Mouse (Mus musculus): ENCODE measurements around the gene Olfr1428. TPM values are rescaled to one million over a fixed set of nuclear protein-coding genes. Genes with fewer than 3 reads are reported as not detected.
"Not testable (repeated sequence)": the region's sequence is repeated elsewhere in the genome, so short reads cannot be mapped to it uniquely, and the experiment has no call there.

Gene Olfr1428
- total RNA-seq (2021): not detected
- long read RNA-seq, experiment 1: 0 reads
- long read RNA-seq, experiment 2: 0 reads

GRCm38 (mm10) chr19:12115797-12116196 is at the start of gene Olfr1428:
Olfr1428 (minus strand) TSS chr19:12115897.
- DNase-seq: no peak

- DNase-seq: no peak
Observed at GRCm38 (mm10) chr19:12145452-12145851, 29.8 kb upstream of the Olfr1428 start.

- no peak for DNase-seq
Observed at GRCm38 (mm10) chr19:12143356-12143755, 27.7 kb upstream of the Olfr1428 start.

- peak in 1 of 2 experiments; percentile 27 for DNase-seq
Observed at GRCm38 (mm10) chr19:12134289-12134688, 18.6 kb upstream of the Olfr1428 start.

- DNase-seq: no peak
Observed at GRCm38 (mm10) chr19:12123103-12123502, 7.4 kb upstream of the Olfr1428 start, which contains the start of gene Olfr76. Olfr76 (minus strand) TSS chr19:12123203.

GRCm38 (mm10) chr19:12116464-12116863 is 767 bp upstream of the Olfr1428 start:
- no peak for DNase-seq

GRCm38 (mm10) chr19:12113807-12114206 is 1.9 kb downstream of the Olfr1428 start:
- no peak for DNase-seq

GRCm38 (mm10) chr19:12104541-12104940 is 11.2 kb downstream of the Olfr1428 start:
- DNase-seq: no peak

GRCm38 (mm10) chr19:12103234-12103633 is 12.5 kb downstream of the Olfr1428 start, which contains the start of gene Olfr1427:
Olfr1427 (minus strand) TSS chr19:12103334.
- DNase-seq: no peak

GRCm38 (mm10) chr19:12091913-12092312 is 23.8 kb downstream of the Olfr1428 start, which contains the start of gene Olfr1426:
Olfr1426 (minus strand) TSS chr19:12092013.
- no peak for DNase-seq

- not testable (repeated sequence) for DNase-seq
Observed at GRCm38 (mm10) chr19:12077631-12078030, 38.1 kb downstream of the Olfr1428 start, which contains the start of gene Olfr1425. Olfr1425 (minus strand) TSS chr19:12077731.

- DNase-seq: not testable (repeated sequence)
Observed at GRCm38 (mm10) chr19:12069546-12069945, 46.2 kb downstream of the Olfr1428 start.

- DNase-seq: not testable (repeated sequence)
Observed at GRCm38 (mm10) chr19:12067806-12068205, 47.9 kb downstream of the Olfr1428 start.

- DNase-seq: not testable (repeated sequence)
Observed at GRCm38 (mm10) chr19:12062582-12062981, 53.1 kb downstream of the Olfr1428 start, which contains the start of gene Olfr1424. Olfr1424 (minus strand) TSS chr19:12062682.

Other genes with a start within 250 kb of the Olfr1428 start
- gene Olfr1419, start 240.8 kb downstream of the Olfr1428 start, total RNA-seq (2021): not detected
- gene Olfr1420, start 229.3 kb downstream of the Olfr1428 start, total RNA-seq (2021): not detected
- gene Patl1, start 203.5 kb downstream of the Olfr1428 start, total RNA-seq (2021): 10 to 100 TPM; 25.0 to 28.2 TPM
- 100 to 1,000 TPM in 1 of 2 experiments, 10 to 100 TPM in 1; 81.5 to 117 TPM for gene Osbp, start 150.0 kb downstream of the Olfr1428 start, total RNA-seq (2021)
- not detected for gene Olfr1423, start 74.6 kb downstream of the Olfr1428 start, total RNA-seq (2021)
- gene Olfr1424, start 53.2 kb downstream of the Olfr1428 start, total RNA-seq (2021): not detected
- not detected for gene Olfr1425, start 38.2 kb downstream of the Olfr1428 start, total RNA-seq (2021)
- gene Olfr1426, start 23.9 kb downstream of the Olfr1428 start, total RNA-seq (2021): not detected
- not detected for gene Olfr1427, start 12.6 kb downstream of the Olfr1428 start, total RNA-seq (2021)
- gene Olfr76, start 7.3 kb upstream of the Olfr1428 start, total RNA-seq (2021): not detected
- not detected for gene Olfr1555-ps1, start 54.2 kb upstream of the Olfr1428 start, total RNA-seq (2021)
- gene Olfr1431, start 84.7 kb upstream of the Olfr1428 start, total RNA-seq (2021): not detected
- gene Olfr1432, start 116.7 kb upstream of the Olfr1428 start, total RNA-seq (2021): not detected
- gene Olfr262, start 125.8 kb upstream of the Olfr1428 start, total RNA-seq (2021): not detected
- gene Olfr235, start 145.1 kb upstream of the Olfr1428 start, total RNA-seq (2021): not detected
- not detected for gene Olfr1434, start 164.0 kb upstream of the Olfr1428 start, total RNA-seq (2021)
- gene Olfr1436, start 183.2 kb upstream of the Olfr1428 start, total RNA-seq (2021): not detected
- gene Olfr1437, start 209.2 kb upstream of the Olfr1428 start, total RNA-seq (2021): not detected
- not detected for gene Olfr1438-ps1, start 220.0 kb upstream of the Olfr1428 start, total RNA-seq (2021)

All from adrenal gland, postnatal 36 days (tissue).